Mouse (Mus musculus): ENCODE data around the gene Arhgap15.

Arhgap15 gene

DNA sequence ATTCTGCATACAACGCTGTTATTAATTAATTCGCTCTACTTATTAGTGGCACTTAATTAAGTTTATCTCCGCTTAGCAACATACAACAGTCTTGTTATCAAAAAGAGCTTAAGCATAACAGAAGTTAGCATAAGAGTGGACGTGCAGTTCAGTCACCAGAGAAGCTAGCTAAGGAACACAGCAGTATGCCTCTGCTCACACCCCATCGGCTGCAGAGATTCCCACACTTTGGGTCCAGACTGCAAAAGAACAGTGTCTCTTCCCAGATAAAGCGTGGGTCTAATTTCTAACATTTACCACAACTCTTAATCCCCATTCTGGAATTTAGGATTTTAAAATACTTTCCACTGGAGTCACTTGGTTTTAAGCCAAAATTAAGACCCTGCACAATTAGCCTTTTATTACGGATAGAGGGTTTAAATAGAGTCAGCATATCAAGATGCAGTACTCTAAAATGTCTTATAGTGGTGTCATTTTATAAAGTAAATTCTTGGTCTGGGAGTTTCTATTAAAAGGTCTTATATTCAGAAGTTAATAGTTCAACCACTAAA lies 400.0 kb downstream of the Arhgap15 start:
- DNase-seq (ENCODE audit: low read depth in 2 of 2, low spot score in 2 of 2): no peak

- DNase-seq (ENCODE audit: low read depth in 2 of 2, low spot score in 2 of 2): no peak
These were observed 403.7 kb downstream of the Arhgap15 start for GRCm38 (mm10) chr2:44152301-44152700.

- DNase-seq (ENCODE audit: low read depth in 2 of 2, low spot score in 2 of 2): no peak
These were observed 411.7 kb downstream of the Arhgap15 start for GRCm38 (mm10) chr2:44160358-44160757.

GRCm38 (mm10) chr2:44165789-44166188 lies 417.2 kb downstream of the Arhgap15 start:
- no peak for DNase-seq (ENCODE audit: low read depth in 2 of 2, low spot score in 2 of 2)

GRCm38 (mm10) chr2:44166716-44167115 lies 418.1 kb downstream of the Arhgap15 start:
- no peak for DNase-seq (ENCODE audit: low read depth in 2 of 2, low spot score in 2 of 2)

DNA sequence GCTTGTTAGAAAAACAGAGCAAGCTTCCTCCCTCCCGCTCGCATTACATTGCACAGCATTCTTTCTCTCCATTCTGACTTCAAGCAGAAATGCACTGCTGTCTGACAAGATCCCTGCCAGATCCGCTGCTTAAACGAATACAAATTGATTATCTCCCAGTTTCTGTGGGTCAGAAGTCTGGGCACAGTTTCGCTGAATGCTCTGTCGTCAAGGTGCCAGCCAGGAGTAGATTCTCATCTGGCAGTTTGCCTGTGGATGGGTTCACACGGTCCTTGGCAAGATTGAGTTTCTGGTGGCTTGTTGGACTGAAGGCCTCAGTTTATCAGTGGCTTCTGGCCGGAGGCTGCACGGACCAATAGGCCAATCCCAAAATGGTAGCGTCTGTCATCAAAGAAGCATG lies 435.9 kb downstream of the Arhgap15 start:
- no peak for DNase-seq (ENCODE audit: low read depth in 2 of 2, low spot score in 2 of 2)

DNA sequence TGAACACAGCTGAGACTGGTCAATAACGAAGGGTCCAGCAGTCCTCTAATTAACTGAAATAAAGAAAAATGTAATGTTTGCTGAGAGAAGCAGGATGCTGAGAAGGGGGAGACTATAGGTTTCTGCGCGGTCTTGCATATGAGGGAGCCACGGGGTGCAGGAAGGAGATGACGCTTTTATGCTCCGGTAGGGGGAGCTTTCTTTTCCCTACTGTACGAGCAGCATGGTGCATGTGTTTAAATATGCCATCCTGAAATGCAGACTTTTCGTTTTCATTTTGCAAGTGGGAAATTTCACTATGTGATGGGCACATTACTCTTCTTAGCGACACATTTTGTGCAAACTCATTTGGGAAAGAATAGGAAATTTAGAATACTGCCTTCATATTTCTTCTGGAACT lies 442.1 kb downstream of the Arhgap15 start:
- no peak for DNase-seq (ENCODE audit: low read depth in 2 of 2, low spot score in 2 of 2)

GRCm38 (mm10) chr2:44192058-44192457 lies 443.4 kb downstream of the Arhgap15 start:
- DNase-seq (ENCODE audit: low read depth in 2 of 2, low spot score in 2 of 2): no peak

DNA sequence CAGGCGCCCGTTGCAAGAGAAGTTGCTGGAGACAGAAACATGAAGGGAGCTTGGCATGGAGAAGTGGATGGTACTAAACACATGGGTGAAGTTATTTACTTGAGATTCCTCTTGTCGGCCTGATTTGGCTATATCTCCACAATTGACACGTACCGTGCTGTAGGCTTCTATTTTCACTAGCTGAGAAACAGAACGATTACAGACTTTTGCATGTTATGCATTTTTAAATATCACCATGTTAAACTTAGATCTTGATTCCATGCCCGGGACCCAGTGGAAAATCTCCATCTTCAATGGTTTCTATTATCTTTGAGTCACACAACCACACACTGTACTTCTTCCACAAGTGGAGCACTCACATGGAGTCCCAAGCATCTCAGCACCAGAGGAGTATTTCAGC lies 466.9 kb downstream of the Arhgap15 start:
- DNase-seq (ENCODE audit: low read depth in 2 of 2, low spot score in 2 of 2): no peak

- no peak for DNase-seq (ENCODE audit: low read depth in 2 of 2, low spot score in 2 of 2)
These were observed 469.2 kb downstream of the Arhgap15 start for GRCm38 (mm10) chr2:44217811-44218210.

DNA sequence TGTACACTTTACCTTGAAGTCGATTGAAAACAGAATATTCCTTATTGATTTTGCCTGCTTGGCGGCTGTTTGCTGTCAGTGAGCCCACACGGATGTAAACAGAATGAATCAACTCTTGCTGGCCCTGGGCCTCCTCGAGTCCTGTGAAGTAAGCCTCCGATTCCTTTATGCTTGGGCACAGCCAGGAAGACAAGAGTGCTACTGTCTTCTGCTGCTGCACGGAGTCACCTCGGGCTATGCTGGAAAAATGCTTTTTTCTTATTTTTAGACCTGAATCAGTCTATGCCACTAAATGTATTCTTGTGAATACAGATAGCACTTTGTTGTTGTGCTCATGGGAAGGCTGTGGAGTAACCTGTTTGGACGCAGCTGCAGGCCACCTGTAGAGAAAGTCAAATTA lies 469.7 kb downstream of the Arhgap15 start:
- no peak for DNase-seq (ENCODE audit: low read depth in 2 of 2, low spot score in 2 of 2)

DNA sequence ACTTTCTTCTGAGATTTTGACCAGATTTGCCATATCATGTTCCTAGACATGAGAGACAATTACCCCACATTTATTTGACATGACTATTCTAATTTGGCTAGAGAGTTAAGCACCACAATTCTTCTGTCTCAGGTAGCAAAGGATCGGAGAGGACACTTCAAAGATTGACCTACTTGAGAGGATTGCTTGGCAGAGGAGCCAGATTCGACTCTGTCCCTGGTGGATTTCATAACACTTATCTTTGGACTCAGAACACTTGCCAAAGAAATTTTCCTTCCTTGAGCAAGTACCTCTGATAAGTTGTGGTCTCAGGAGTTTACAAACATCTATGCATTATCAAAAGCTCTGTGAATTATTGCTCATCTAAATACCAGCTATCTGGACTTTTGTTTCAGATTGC lies 473.1 kb downstream of the Arhgap15 start:
- no peak for DNase-seq (ENCODE audit: low read depth in 2 of 2, low spot score in 2 of 2)

DNA sequence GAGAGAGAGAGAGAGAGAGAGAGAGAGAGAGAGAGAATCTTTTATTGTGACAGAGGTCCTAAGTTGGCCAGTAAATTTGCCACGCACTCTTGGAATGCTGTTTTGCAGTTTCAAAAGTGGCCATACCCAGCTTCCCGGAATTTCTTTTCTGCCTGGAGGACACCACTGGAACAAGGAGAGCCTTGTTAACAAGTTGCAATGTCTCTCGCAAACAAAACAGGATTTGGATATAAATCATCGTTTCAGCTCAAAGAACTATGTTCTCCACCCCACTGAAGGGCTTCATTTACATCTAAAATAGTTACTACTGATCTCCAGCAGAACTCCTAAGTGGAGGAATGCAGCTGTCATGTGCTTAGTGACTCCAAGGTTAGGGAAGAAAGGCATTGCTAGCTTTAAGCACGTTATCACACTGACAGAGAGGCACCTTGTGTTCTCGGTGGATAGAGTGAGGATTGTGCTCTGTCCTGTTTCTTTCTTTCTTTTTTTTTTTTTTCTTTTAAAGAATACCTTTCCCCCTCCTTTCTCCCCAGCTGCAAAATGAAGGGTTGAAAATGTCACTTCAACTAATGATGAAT lies 473.6 kb downstream of the Arhgap15 start:
- DNase-seq (ENCODE audit: low read depth in 2 of 2, low spot score in 2 of 2): no peak

DNA sequence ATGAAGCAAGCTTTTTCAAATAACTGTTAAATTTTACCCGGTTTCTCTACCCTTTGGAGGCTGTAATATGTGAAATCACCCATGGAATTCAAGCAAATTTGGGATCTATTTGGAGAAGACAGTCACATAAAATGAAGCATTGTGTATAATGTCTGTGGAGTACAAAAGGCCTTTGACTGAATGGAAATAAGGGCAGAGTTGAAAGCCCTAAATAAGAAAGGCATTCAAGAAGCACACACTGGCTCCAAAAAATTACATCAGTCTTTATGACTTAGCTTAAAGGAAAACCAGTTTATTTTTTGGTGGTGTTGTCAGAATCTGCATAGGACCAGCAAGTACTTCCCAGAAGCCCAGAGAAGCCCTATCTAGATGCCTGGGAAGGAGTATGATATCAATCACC lies 486.2 kb downstream of the Arhgap15 start:
- DNase-seq (ENCODE audit: low read depth in 2 of 2, low spot score in 2 of 2): no peak

DNA sequence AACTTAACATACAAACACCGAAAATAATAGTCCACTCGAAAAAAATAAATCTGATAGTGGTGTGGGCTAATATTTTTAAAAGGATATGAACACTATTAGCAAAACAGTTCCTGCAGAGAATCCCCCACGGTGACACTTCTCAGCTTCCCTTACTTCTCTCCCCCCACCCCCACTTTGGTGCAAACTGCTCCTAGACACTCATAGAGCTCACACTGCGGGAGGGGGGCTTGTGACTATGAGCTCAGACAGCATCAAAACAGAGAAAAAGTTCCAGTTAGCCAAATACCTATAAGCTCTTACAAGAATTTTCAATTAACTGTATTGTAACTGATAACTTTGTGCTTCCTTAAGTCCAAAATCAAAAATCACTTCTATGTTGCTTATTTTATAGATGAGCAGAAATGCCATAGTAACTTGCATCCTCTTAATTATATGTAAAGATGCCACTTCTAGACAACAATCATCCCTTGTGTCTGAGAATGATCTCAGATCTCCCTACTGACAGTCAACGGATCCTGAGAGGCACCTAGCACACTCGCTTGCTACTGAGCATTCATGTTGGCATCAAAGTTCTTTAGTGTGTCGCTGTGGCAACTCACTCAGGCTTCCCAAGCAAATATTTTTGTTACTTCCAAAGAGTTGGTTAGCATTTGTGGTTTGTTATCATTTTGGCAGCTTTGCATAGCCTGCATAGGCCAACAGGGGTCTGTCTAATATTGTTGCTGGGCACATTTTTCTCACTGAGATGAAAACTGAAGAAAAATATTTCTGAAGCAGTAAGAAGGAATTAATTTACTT lies 493.2 kb downstream of the Arhgap15 start:
- DNase-seq (ENCODE audit: low read depth in 2 of 2, low spot score in 2 of 2): no peak

DNA sequence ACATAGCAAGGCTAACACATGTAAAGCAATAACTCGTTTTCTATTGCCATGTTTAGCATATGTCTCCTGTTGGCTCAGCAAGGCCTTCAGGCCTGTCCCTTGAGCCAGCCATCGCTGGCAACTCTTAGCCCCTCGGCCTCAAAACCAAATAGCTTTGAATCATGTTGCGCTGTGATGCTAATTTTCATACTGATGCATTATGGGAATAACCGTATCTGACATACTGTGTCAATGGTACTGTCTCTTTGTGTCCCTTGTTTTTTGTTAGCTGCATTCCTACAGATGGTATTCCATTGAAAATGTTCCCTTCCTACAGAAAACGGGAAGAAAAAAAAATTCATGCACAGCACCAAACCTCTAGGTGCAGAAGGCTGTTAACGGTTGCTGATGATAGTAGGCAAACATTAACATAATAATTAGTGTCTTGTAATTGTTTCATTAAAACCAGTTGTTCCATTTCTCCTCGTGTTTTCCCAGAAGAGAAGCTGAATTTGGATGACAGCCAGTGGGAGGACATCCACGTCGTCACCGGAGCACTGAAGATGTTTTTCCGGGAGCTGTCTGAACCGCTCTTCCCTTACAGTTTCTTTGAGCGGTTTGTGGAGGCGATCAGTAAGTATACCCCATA lies 494.1 kb downstream of the Arhgap15 start:
- DNase-seq (ENCODE audit: low read depth in 2 of 2, low spot score in 2 of 2): no peak

- DNase-seq (ENCODE audit: low read depth in 2 of 2, low spot score in 2 of 2): no peak
These were observed 506.7 kb downstream of the Arhgap15 start for GRCm38 (mm10) chr2:44255343-44255742.

- DNase-seq (ENCODE audit: low read depth in 2 of 2, low spot score in 2 of 2): no peak
These were observed 509.3 kb downstream of the Arhgap15 start for GRCm38 (mm10) chr2:44257946-44258345.

GRCm38 (mm10) chr2:44271455-44272346 lies 523.1 kb downstream of the Arhgap15 start:
- DNase-seq (ENCODE audit: low read depth in 2 of 2, low spot score in 2 of 2): no peak

DNA sequence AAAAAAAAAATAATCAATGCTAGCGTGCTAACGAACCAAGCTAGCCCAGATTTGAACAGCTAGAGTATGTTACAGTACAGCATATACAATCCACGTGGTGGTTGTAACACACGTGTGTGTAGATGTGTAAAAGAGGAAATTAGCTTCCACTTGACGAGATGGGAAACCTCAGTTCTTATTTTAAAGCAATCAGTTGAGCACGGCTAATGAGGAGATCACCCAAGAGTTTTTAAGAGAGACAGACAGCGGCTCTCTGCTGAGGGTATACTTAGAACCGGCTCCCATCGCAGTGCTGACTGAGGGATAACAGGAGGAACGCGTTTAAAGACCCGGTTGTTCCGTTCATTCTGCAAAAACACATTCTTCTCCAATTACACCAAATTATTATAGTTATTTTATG lies 524.0 kb downstream of the Arhgap15 start:
- DNase-seq (ENCODE audit: low read depth in 2 of 2, low spot score in 2 of 2): no peak

DNA sequence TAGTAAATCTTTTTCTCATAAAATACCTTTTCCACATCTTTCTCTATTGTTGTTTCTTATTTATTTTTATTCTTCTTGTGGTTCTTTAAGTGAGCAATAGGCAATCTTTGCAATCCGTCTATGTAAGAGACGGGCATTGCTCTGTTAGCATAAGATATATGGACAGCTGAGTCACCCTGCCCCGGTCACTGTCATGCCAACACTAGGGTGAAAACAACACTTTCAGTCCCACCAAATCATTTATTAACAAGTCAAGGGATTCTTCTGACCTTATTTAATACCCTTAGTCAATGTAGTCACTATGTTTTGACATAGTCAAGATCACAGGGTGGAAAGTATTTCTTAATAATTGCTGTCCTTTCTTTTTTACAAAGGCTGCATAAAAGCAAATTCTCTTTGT lies 525.8 kb downstream of the Arhgap15 start:
- no peak for DNase-seq (ENCODE audit: low read depth in 2 of 2, low spot score in 2 of 2)
